Mouse (Mus musculus) fibroblast of lung, adult 2 months (primary cell): ENCODE results near the gene Sept8.

Experiments used
- DNase-seq: peaks from one replicate; pipeline ENCODE4 v3.0.0-alpha.2; 2011; ENCODE audit warnings: low read depth

Gene Sept8

DNA sequence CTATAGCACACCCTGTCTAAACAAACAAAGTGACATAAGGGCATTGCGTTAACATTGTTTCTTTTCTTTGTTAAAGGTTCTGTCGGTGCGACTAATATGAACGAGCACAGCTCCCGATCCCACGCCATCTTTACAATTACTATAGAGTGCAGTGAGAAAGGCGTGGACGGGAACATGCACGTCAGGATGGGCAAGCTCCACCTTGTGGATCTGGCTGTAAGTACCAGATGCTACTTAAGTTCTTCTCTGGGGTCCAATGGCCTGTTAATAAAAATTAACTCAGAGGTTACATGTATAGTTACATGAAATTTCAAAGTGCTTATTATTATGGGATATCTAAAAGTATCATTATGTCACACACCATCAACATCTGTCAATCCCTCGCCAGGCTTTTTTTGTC is 64.1 kb downstream of the Sept8 start:
- DNase-seq = no peak

DNA sequence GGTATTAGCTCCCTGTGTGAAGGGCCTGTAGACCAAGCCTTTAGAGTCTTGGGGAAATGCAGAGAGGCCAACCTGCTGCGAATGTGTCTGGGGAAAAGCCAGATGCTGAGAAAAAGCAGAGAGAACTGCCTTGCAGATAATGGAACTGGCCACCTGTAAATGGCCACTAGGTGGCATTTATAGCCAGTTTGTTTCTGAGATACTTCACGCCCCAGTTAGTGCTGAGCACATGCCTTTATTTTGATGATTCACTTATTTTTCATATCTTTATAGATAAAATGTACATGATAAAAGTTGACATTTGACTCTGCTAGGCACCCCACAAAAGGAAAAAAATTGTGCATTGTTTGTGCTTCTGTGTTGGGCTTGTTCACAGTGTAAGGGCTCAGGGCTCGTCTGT is 65.8 kb downstream of the Sept8 start:
- no peak for DNase-seq

DNA sequence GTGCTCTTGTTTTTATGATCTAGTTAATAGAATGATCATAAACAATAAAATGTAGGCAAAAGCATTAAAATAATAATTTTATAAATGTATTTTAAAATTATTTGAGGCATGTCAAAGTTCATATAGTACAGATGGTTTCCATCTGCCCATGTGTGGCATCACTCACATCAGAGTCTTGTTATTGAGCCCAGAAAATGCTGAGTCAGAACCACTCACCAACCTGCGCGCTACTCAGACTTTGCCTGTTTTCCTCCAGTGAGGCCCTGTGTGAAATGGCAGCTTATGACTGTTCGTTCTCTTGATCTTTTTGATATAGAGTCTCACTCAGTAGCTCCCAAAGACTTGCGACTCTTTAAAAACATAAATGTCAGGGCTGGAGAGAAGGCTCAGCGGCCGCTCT is 66.5 kb downstream of the Sept8 start:
- DNase-seq = no peak

DNA sequence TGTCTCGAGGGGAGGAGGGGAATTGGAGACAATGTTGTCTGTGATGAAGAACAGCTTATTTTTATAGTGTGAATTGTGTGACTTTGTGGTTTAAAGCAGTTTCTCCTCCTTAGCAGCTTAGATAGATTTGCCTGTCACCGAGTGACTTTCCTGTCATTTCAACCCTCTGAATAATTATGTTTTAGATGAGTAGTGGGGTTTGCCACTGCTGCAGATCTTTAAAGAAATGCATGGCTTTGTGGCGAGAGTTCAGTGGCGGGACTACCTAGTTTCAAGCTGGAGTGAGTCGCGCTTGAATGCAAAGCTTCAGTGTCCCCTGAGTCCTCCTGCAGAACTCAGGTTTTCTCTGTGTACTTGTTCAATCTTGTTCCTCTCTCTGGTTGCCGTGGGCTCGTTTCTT is 69.2 kb downstream of the Sept8 start:
- DNase-seq = no peak

DNA sequence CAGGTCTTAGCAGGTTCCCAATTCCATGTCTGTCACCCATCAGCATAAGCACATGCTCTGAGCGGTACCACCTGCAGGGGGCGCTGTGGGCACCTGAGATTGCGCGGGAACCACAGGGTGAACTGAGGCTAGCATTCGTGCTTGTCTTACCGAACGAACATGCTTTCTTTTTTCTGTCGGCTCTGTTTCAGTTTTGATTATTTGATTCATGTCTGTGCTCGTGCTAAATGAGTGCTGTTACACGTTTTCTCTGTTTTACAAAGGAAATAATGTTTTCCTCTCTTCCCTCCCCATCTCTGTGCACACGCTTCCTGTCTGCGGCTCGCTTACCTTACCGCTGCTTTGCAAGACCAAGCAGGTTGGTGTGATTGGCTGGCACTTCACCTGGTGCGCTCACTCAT is 71.3 kb downstream of the Sept8 start:
- DNase-seq = no peak

DNA sequence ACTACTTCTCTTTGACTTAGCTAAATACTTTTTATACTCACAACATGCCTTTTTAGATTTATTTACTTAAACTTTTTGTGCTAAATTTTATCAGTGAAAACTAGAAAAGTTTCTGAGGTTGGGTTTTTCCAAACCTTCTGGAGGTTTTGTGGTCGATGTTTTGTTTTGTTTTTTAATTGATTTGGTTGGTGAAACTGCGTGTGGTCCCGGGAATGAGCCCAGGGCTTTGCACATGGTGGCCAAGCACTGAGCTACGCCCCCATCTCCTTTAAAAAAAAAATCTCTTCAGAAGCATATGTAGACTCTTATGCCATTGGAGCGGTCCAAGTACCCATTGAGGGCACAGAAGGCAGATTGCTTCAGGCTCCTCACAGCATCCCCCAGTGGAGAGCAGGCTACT is 72.1 kb downstream of the Sept8 start:
- DNase-seq = no peak
